Comparison of ENCODE assay signal across 8 mouse cellular contexts in the genomic region with DNA sequence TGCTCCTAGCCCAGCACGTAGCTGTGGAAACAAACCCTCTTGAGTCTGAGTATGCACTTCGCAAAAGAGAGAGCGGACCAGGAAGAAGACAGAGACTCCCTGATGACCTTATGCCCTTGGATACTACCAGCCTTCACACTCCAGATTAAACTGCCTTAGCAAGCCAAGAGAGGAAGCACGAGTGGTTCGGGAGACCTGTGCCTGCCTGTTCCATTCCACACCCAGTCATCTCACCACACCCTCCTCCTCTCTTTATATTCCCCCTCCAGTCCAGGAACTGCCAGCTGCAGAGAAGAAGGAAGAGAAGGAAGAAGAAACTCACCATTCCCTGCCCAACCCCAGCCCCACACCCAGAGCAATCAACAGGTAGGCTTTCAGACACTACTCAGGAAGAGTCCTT. TPM values are rescaled to one million over a fixed set of nuclear protein-coding genes. Genes with fewer than 3 reads are reported as not detected.
DNase-seq lines count a peak whose midpoint lies in the region; TF ChIP-seq lines count a peak whose summit lies in the region.

Ckmt1 (plus strand) TSS at position 221 of the 400 bp plus-strand sequence.

- no peak for TF ChIP-seq POLR2A in cerebellum, adult 2 months (IDR thresholded peaks at IDR 0.05; ENCODE audit: borderline replicate concordance, insufficient read depth, low read length)
- TF ChIP-seq POLR2A in small intestine, adult 2 months (IDR thresholded peaks at IDR 0.05; ENCODE audit: low read depth, low read length): peak; percentile 83

- DNase-seq in cerebellum, adult 2 months: peak in 1 of 2 experiments; percentile 13
- DNase-seq in cerebellum, postnatal 36 days: no peak
- no peak for DNase-seq in urinary bladder, adult 2 months (ENCODE audit: low spot score)
- DNase-seq in urinary bladder, postnatal 10 days (ENCODE audit: low spot score): no peak
- DNase-seq in left cerebral cortex, postnatal 4 days: no peak
- DNase-seq in embryo, embryonic 10.5 days (ENCODE audit: low spot score): no peak
- DNase-seq in gastrocnemius, postnatal 10 days: no peak

- H3K27ac ChIP-seq in cerebellum, adult 2 months (ENCODE audit: insufficient read depth, low read length): peak within 1 kb of the TSS; percentile 81
- H3K27ac ChIP-seq in small intestine, adult 2 months (ENCODE audit: insufficient read depth, low read depth, low read length): peak within 1 kb of the TSS; percentile 99

- no peaks in the 10 kb centered on the region for H3K27me3 ChIP-seq in cerebellum, adult 2 months (ENCODE audit: control insufficient read depth, insufficient read depth, low read length)
- no peaks in the 10 kb centered on the region for H3K27me3 ChIP-seq in small intestine, adult 2 months (ENCODE audit: control insufficient read depth, insufficient read depth, low read length)

- H3K4me3 ChIP-seq in cerebellum, adult 2 months (replicated peaks; ENCODE audit: insufficient read depth, low read depth, low read length): peak within 1 kb of the TSS; percentile 74
- peak within 1 kb of the TSS; percentile 81 for H3K4me3 ChIP-seq in small intestine, adult 2 months (ENCODE audit: low read depth, low read length)

- no peak for TF ChIP-seq CTCF in cerebellum, adult 2 months (IDR thresholded peaks at IDR 0.05; ENCODE audit: borderline replicate concordance, insufficient read depth, low read depth, low read length)
- TF ChIP-seq CTCF in small intestine, adult 2 months (IDR thresholded peaks at IDR 0.05; ENCODE audit: extremely low read depth, insufficient read length, insufficient replicate concordance, low read depth, low read length): no peak

- intact Hi-C loops in left cerebral cortex, postnatal 4 days (cut with DNase I): no loop called here

- 71% methylated on average over 5 of the region's 5 CpGs for WGBS in cerebellum, adult 2 months
- 13% methylated on average over 5 of the region's 5 CpGs for WGBS in small intestine, adult 2 months

- H3K36me3 ChIP-seq in small intestine, adult 2 months (ENCODE audit: control insufficient read depth, insufficient read depth, low read length): peaks cover 17% of the 10 kb centered on the region

- peaks cover 24% of the 10 kb centered on the region for H3K4me1 ChIP-seq in cerebellum, adult 2 months (ENCODE audit: control insufficient read depth, insufficient read depth, low read length)
- peaks cover 23% of the 10 kb centered on the region for H3K4me1 ChIP-seq in small intestine, adult 2 months (ENCODE audit: control insufficient read depth, insufficient read depth, insufficient read length, low read length)

RNA-seq across cellular contexts. Expression of gene Ckmt1, which starts in this region (rescaled TPM):
- 504 and 518 TPM in 2 replicates for polyA plus RNA-seq in cerebellum, adult 2 months (2012; rRNA removed)
- 64.1 and 65.3 TPM in 2 replicates for polyA plus RNA-seq in urinary bladder, adult 2 months (2012; rRNA removed)
- 100 to 1,000 TPM; 119 to 134 TPM for total RNA-seq in left cerebral cortex, postnatal 4 days (2021)
- polyA plus RNA-seq in small intestine, adult 2 months (2012; rRNA removed): 1,046 and 2,297 TPM in 2 replicates
- under 1 TPM; 0.47 to 0.72 TPM for total RNA-seq in gastrocnemius, postnatal 10 days (2021)

Comparison
In these comparisons a context has a peak if more than half of its experiments do, and no peak if none do; other contexts are left out.
1. RNA of gene Ckmt1 (total RNA-seq): 119 to 134 TPM in left cerebral cortex, postnatal 4 days; 0.47 to 0.72 TPM in gastrocnemius, postnatal 10 days; every median in the first group is over 10 times any median in the second.